Mouse (Mus musculus): ENCODE results near the gene Scn5a.

Gene Scn5a

GRCm38 (mm10) chr9:119473011-119473410 is 105.8 kb downstream of the Scn5a start:
- no peak for ATAC-seq (ENCODE audit: insufficient number of reproducible peaks, low FRiP score, low TSS enrichment)

GRCm38 (mm10) chr9:119472412-119472918 is 106.4 kb downstream of the Scn5a start:
- no peak for ATAC-seq (ENCODE audit: insufficient number of reproducible peaks, low FRiP score, low TSS enrichment)

- ATAC-seq (ENCODE audit: insufficient number of reproducible peaks, low FRiP score, low TSS enrichment) = no peak
Measured at GRCm38 (mm10) chr9:119469691-119470353, 109.0 kb downstream of the Scn5a start.

- ATAC-seq (ENCODE audit: insufficient number of reproducible peaks, low FRiP score, low TSS enrichment) = no peak
Measured at GRCm38 (mm10) chr9:119465595-119465994, 113.2 kb downstream of the Scn5a start.

DNA sequence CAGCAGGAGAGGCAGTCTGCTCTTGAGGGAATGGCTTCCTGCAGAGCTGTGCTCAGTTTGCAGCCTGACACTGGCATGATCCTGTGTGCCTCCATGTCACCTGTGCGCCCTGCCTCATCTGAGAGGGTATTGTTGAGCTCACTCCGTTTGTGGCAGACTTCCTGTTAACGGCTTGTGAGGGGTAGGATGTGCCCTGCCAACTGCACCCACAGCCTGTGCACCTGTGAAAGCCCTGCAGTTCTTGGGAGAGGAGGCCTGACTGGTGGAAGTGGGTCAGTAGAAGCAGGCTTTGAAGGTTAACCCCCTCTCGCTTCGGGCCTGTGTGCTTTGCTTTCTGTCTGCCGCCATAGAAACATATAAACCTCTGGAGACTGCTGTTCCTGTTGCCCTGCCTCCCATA is 113.8 kb downstream of the Scn5a start:
- no peak for ATAC-seq (ENCODE audit: insufficient number of reproducible peaks, low FRiP score, low TSS enrichment)

DNA sequence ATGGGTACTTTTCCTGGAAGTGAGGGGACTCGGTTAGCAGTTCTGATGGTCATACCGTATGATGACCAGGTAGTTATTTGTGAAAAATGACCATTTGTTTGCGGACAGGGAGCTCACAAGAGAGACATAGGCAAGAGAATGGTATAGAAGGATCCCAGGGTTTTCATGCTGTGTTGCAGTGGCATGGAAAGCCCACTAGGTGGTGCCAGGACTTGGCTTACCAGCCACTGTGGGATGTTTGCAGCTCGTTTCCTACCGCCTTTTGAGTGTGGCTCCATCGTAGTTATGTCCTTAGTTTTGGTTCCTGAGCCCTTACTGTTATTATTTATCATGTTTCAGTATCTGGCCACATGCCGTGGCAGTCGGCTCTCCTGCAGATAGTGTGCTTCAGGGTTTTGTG is 118.4 kb downstream of the Scn5a start:
- peak; percentile 62; the same call in 1 of the 2 replicates for ATAC-seq (ENCODE audit: insufficient number of reproducible peaks, low FRiP score, low TSS enrichment)

DNA sequence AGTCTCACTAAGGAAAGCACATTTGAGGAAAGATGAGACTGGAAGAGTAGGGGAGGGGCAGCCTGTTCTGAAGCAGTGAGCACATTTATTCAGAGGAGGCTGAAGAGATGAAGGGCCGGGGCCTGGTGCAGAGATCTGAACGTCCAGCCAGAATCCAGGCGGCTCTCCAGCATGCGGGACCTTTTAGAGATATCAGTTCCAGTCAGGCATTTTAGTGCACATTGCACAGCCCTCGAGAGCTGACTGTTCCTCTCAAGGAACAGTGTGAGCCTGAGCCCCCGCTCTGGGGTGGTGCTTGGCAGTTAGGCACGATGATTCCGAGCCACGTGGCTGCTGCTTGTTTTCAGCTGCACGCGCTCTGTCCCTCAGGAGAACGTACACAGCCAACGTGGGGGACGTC is 121.7 kb downstream of the Scn5a start:
- ATAC-seq (ENCODE audit: insufficient number of reproducible peaks, low FRiP score, low TSS enrichment) = no peak

- ATAC-seq (ENCODE audit: insufficient number of reproducible peaks, low FRiP score, low TSS enrichment) = no peak
Measured at GRCm38 (mm10) chr9:119455967-119456366, 122.8 kb downstream of the Scn5a start.

- ATAC-seq (ENCODE audit: insufficient number of reproducible peaks, low FRiP score, low TSS enrichment) = no peak
Measured at GRCm38 (mm10) chr9:119445737-119446136, 133.1 kb downstream of the Scn5a start.

DNA sequence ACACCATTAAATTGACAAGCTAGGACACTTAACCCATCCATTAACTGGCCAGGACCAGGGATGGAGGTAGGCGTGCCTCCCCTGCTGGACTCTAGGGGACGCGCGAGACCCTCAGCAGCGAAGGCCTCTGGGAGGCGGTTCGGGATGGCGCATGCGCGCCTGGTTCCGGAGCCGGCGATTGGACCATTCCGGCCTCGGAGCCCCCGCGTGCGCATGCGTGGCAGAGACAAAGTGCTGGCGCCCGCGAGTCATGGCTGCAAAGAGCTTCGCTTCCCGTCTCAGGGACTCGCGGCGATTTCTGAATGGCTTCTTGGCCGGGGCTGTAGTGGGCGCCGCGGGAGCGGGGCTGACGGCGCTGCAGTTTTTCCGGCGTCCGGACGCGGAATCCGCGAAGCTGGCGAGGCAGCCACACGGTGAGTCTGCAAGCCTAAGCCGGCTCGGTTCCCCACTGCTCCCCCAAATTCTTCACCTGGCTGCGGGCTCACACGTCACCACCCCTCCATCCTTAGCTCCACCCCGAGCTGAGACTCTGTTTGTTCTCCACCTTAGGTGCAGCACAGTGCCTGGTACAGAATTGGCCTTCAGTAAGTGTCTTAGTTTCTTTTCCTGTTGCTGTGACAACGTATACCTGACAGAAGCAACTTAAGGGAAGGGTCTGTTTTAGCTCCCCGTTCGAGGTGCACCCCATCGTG is 133.9 kb downstream of the Scn5a start, which contains the start of gene Exog:
Gene Exog (plus strand): TSS at position 206 of the 692 bp plus-strand sequence.
- peak; percentile 94 for ATAC-seq (ENCODE audit: insufficient number of reproducible peaks, low FRiP score, low TSS enrichment)

DNA sequence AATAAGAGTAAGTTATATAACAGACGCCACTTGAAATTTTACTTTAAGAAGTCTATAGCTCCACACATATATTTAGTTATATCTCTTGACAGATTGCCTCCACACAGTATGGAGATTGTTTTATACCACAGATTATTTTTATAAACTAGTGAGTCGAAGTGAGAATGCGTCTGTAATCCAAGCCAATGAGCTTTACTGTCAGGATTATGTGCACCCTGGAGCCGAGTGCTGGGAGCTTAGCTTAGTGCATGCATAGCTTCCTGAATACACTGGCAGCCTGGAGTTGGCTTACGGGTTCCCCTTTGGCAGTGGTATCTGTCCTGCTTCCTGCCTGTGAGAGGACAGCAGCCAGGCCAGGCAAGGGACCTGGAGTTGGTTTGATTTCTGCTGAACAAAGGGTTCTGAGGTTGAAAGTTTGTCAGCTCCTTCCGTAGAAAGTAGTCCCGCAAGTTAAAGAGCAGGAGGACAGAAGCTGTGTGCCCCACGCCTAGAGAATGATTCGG is 140.3 kb downstream of the Scn5a start:
- ATAC-seq (ENCODE audit: insufficient number of reproducible peaks, low FRiP score, low TSS enrichment) = no peak

DNA sequence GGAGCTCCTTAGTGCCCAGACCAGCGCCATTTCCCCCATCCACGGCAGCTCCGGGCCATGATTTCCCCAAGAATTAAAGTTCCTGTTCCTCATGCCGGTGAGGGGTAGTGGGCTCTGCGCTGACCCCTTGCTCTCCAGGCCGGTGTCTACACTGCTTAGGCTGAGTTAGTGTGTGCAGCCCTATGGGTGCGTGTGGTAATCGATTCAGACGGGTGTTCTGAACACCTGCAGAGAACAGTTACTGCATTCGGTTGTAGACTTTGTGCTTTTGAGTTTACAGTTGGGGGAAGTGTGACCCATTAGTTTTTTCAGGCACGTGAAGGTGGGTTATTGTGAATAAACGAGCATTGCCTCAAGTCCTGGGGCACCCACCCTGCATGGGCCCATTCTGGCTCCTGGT is 140.8 kb downstream of the Scn5a start:
- no peak for ATAC-seq (ENCODE audit: insufficient number of reproducible peaks, low FRiP score, low TSS enrichment)

GRCm38 (mm10) chr9:119435855-119436254 is 143.0 kb downstream of the Scn5a start:
- no peak for ATAC-seq (ENCODE audit: insufficient number of reproducible peaks, low FRiP score, low TSS enrichment)
